Comparison of ENCODE assay signal across 8 mouse cellular contexts in genomic region chr19:55099184-55100160, GRCm38 (mm10). TPM values are rescaled to one million over a fixed set of nuclear protein-coding genes. Genes with fewer than 3 reads are reported as not detected.
DNase-seq lines count a peak whose midpoint lies in the region; ATAC-seq lines count a peak whose summit lies in the region.

No protein-coding gene starts in this region.

- peaks cover 18% of the 10 kb centered on the region for H3K4me1 ChIP-seq in hindbrain, embryonic 12.5 days

- peak overlapping the region; percentile 98 for H3K4me3 ChIP-seq in hindbrain, embryonic 12.5 days

- peak overlapping the region; percentile 88 for H3K27ac ChIP-seq in hindbrain, embryonic 12.5 days

- DNase-seq in NIH3T3 (ENCODE audit: low read depth), result peak; percentile 96
- DNase-seq in cerebellum, adult 9-11 months, result peak; percentile 88
- DNase-seq in frontal cortex, adult 2 months (ENCODE audit: extremely low spot score in 1 of 2, low spot score in 1 of 2), result peak; percentile 28 to 79
- DNase-seq in layer of hippocampus, postnatal 14 days (ENCODE audit: low spot score in 2 of 2), result peak; percentile 87 to 89
- peak; percentile 82 for DNase-seq in lung, postnatal 10 days
- peak; percentile 75 for DNase-seq in ovary, postnatal 14 days (ENCODE audit: low spot score)
- DNase-seq in thymus, postnatal 10 days (ENCODE audit: low spot score in 2 of 2), result peak; percentile 65 to 76

- H3K4me2 ChIP-seq in hindbrain, embryonic 12.5 days (replicated peaks), result peak overlapping the region; percentile 98

- H3K27me3 ChIP-seq in hindbrain, embryonic 12.5 days, result no peaks in the 10 kb centered on the region

- WGBS in hindbrain, embryonic 12.5 days, result 1% methylated on average over 51 of the region's 69 CpGs

- H3K36me3 ChIP-seq in hindbrain, embryonic 12.5 days, result peaks cover 8% of the 10 kb centered on the region

- no peaks in the 10 kb centered on the region for H3K9me3 ChIP-seq in hindbrain, embryonic 12.5 days (replicated peaks)

- H3K9ac ChIP-seq in hindbrain, embryonic 12.5 days, result peak overlapping the region; percentile 92

- peak; percentile 92 for ATAC-seq in hindbrain, embryonic 12.5 days (ENCODE audit: low FRiP score)

RNA-seq across cellular contexts. Expression of gene Gpam, which starts 27.6 kb away (rescaled TPM):
- 38.3 and 46.9 TPM in 2 replicates for polyA plus RNA-seq in frontal cortex, adult 2 months (2012; rRNA removed)
- polyA plus RNA-seq in hindbrain, embryonic 12.5 days (2016; fragmentation: Nextera tagmentation; extraction: Ambion mirVana), result 25.3 and 27.5 TPM in 2 replicates
- total RNA-seq in layer of hippocampus, postnatal 14 days (2021), result 10 to 100 TPM; 83.6 to 86.9 TPM

Comparison
In these comparisons a context has a peak if more than half of its experiments do, and no peak if none do; other contexts are left out.
1. Peak in every context shown above with its lines: DNase-seq, ATAC-seq, H3K4me3 ChIP-seq and H3K27ac ChIP-seq.